Mouse (Mus musculus): Measurements from ENCODE around the gene Gm10665.
"Not testable (repeated sequence)": the region's sequence is repeated elsewhere in the genome, so short reads cannot be mapped to it uniquely, and the experiment has no call there.

The Gm10665 gene

GRCm38 (mm10) chr7:22463975-22464374 is at the start of gene Gm10665:
Gm10665 (minus strand) TSS chr7:22464075.
- CTCF ChIA-PET: not testable (repeated sequence)

- CTCF ChIA-PET: not testable (repeated sequence)
Observed at GRCm38 (mm10) chr7:22499578-22499977, 35.7 kb upstream of the Gm10665 start, which contains the start of gene Vmn1r151. Vmn1r151 (minus strand) TSS chr7:22499678.

- CTCF ChIA-PET: not testable (repeated sequence)
Observed at GRCm38 (mm10) chr7:22438129-22438528, 25.7 kb downstream of the Gm10665 start, which contains the start of gene Vmn1r149. Vmn1r149 (minus strand) TSS chr7:22438229.

GRCm38 (mm10) chr7:22413283-22413682 is 50.6 kb downstream of the Gm10665 start, which contains the start of gene Vmn1r148:
Vmn1r148 (plus strand) TSS chr7:22413583.
- CTCF ChIA-PET: not testable (repeated sequence)

Data from spleen, embryonic (tissue).